Mouse (Mus musculus) liver, adult (tissue): Measurements from ENCODE around the gene Ccdc153.

Experiments used
- GATA4 ChIP-seq: IDR thresholded peaks from 2 replicates; pipeline ENCODE4 v1.6.1; 2014; ENCODE audit warnings: mild to moderate bottlenecking, low read length; ENCODE audit not compliant: insufficient replicate concordance

Gene Ccdc153

DNA sequence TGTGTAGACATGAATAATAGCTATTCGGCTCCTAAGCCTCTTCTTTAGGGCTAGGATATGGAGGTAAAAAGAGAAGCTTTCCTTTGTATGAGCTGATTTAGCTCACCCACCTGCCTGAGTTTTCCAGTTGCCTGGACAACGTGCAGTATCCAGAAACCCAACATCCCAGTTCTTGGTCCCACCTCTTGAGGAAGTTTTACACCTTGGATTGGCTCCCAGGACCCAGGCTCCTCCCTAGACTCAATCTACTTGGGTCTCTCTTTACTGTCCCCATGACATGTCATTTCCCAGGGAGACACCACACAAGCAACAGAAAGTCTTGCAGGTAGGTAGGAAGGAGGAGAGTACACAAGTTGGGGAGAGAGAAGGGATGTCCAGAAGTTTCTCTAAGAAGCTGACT lies at the start of gene Ccdc153:
Gene Ccdc153, plus strand, starts transcription at position 278 of the 400 bp plus-strand sequence.
- TF ChIP-seq GATA4: no peak

DNA sequence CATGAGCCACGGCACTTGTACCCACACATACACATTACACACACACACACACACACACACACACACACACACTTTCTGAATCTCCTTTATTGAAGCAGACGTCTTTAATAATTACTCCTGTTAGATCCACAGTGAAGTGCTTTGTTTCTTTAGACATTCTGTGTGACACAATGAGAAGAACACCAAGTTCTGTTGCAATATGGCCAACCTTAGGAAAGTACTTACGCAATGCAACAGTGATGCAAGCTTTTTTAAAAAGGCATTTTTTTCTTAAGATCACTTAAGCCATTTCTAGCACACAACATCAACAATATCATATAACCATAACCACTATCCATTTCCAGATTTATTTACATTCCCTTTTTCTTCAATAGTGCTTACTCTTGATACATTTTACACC lies 49.3 kb upstream of the Ccdc153 start:
- no peak for TF ChIP-seq GATA4

DNA sequence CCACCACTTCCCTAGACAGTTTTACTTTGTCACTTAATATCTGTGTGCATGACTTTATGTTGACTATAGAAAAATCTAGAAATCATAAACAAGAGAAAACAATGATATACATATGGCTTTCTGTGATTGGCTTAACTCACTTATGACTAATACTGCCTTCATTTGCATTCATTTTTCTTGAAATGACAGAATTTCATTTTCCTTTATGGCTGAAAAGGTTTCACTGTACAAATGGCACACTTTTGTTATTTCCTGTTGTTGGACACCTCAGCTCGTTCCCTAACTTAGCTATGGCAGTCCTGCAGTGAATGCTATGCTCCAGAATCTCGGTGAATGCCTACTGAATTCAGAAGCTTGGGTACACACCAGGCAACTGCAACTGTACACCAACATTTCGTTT lies 48.2 kb upstream of the Ccdc153 start:
- TF ChIP-seq GATA4: no peak

DNA sequence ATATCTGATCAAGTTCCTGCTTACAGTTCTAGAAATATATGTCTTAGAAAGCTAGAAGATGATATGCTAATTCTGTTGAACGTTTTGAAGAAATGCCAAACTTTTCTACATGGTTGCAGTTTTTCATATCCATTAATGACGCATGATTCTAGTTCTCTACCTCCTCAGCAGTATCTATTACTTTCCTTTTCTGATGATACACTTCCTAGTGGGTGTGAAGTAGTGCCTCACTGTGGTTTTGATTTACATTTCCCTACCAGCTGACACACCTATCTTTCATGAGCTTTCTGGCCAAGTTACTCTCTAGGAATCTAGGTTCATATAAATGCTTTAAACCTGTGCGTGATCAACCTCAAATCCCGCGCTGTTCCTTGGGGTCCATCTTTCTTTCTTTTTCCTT lies 47.7 kb upstream of the Ccdc153 start:
- TF ChIP-seq GATA4: no peak

DNA sequence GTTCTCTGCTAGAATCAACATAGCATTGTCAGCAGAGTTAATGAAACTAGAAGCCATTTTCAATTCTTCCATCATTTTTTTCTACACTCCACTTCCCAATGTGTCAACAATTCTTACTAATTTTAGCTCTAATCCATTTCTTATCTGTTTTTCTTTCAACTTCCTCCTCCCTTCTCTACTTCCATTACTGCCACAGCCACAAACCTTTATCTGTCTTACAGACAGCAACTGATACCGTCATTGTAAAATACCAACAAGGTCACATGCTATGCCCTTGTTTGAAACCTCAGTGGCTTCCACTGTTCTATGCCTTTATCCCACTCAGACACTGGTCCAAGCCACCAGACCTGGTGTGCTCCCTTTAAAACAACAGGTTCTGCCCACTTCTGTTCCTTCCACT lies 46.5 kb upstream of the Ccdc153 start:
- no peak for TF ChIP-seq GATA4

DNA sequence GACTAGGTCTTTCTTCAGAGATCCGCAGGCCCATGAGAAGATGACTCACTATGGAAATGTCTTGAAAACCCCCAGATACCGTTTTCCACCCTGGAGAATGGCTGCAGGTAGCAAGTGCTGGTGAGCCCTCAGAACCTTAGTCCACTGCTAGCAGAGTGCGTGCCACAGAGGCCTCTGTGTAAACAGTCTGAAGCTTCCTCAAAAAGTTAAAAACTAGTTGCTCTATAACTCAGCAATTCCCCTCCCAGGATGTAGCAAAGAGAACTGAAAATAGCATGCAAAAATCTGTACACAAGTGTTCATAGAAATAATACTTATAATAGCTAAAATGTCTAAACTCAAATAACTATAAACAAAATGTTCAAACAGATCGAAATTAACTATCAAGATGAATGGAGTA lies 44.1 kb upstream of the Ccdc153 start:
- no peak for TF ChIP-seq GATA4

DNA sequence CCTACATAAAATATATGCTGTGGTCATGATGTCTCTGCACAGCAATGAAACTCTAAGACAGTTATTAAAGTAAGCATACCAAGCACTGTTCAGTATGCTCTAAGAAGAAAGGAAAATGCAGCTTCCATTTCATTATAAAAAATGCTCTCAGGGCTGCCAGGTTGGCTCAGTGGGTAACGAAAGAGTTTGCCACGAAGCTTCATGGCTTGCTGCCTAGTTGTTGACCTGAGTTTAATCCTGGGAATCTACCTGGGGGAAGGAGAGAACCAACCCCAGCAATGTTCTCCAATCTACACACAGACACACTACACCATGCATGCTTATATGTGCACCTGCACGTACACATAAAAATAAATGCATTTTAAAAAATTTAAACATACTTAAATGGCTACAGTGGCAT lies 41.3 kb upstream of the Ccdc153 start:
- TF ChIP-seq GATA4: no peak

DNA sequence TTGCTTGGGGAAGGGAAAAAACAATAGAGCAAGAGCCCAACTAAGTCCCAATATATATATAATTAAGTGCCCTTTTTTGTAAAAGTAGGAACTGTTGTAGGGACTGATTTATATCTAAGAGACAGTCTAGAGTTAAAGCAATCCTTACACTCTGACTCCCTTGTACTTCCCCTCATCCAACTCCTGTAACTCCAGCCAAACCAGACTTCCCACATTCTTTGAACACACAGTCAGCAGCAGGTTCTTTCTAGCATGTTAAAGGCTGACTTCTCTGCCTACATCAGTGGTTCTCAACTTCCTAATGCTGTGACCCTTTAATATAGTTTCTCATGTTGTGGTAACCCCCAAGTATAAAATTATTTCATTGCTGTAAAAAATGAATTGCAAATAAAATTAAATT lies 40.9 kb upstream of the Ccdc153 start:
- TF ChIP-seq GATA4: no peak

DNA sequence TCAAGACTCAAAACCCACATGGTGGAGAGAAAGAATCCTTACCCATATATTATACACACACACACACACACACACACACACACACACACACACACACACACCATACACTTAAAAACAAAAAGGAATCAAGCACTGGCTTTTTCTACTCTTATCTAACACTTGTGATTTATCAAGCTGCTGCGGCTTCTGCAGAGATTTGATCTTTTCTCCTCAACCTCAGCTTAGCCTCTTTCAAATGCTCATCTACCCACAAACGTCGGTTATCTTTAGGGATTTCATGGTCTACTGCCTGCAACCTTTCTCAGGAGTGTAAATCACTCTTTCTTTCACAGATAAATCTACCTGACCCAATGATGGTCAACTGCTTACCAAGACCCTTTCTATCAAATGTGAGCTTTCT lies 40.0 kb upstream of the Ccdc153 start:
- TF ChIP-seq GATA4: no peak

DNA sequence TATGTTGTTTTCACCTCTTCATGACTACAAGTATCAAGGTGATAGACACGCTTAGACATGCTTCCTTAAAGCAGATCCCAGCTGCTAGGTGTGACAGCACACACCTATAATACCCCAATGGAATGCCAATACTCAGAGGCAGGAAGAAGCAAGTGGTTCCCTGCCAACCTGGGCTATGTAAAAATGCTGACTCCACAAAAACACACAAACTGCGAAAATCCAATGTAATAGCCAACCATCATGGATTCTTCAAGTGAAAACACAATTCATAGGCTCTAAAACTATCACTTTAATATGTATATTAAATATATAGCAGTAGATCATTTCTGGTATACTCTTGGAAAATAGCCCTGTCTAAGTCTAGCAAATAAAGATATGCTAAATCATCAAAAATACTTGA lies 32.6 kb upstream of the Ccdc153 start:
- TF ChIP-seq GATA4: no peak

DNA sequence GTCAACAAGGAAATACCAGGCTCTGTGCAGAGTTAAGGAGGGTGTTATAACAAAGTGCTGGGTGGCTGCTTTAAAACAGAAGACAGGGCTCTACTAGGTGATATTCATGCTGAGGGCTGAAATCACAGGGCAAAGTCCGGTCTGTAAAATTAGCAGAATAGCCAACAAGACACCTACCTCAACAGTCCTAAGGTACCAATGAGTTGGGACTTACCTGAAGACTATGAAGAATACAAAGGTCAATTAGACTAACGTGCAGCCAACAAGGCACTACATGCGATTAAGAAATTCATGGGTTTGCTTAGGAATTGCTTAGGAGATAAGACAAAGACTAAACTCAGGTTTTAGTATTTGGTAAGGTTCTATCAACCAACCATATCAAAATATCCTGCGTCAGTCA lies 31.1 kb upstream of the Ccdc153 start:
- no peak for TF ChIP-seq GATA4

DNA sequence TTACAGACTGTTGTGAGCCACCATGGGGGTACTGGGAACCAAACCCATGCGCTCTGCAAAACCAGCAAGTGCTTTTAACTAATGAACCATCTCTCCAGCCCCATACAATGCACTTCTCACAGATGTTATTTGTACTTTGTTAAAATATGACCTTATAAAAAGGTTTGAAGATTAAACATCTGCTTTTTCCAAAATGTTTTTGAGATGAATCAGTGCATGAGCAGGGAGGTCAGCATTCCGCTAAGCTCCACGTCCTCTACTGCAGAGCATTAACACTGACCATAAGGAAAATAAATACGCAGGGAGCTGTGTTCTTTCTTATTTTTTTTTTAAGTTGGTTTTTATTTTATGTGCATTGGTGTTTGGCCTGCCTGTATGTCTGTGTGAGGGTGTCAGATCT lies 28.1 kb upstream of the Ccdc153 start:
- TF ChIP-seq GATA4: no peak

DNA sequence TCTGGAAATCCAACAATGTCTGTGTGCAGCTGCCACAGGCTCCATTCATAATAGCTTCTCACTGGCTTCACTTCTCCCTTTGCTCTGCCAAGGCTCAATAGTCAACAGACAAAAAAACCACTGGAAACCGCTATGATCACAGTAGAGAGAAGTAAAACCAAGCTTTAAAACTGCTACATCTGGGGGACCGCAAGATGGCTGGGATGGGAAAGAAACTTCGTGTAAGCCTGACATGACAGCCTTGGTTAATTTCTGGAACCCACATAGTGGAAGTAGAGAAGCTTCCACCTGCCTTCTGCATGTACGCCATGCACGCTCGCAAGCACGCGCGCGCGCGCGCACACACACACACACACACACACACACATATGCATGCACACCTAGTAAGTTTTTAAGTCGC lies 26.9 kb upstream of the Ccdc153 start:
- TF ChIP-seq GATA4: no peak

DNA sequence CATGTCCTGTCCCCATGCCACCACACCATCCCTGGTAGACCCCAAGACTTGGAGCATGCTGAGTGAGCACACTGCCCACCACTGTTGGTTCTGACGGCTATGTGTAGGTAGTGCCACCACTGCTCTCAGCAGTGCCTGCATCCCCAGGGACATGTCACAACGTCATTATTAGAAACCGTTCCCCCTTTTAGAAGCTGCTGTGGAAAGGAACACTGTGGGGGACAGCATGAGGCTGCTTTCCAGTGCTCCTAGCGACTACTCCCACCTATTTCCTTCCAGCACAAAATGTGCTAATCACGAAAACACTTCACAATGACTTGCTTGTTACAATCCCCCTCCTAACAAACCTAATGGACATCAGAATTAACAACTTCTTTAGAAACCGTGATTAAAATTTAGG lies 14.5 kb upstream of the Ccdc153 start:
- TF ChIP-seq GATA4: no peak

DNA sequence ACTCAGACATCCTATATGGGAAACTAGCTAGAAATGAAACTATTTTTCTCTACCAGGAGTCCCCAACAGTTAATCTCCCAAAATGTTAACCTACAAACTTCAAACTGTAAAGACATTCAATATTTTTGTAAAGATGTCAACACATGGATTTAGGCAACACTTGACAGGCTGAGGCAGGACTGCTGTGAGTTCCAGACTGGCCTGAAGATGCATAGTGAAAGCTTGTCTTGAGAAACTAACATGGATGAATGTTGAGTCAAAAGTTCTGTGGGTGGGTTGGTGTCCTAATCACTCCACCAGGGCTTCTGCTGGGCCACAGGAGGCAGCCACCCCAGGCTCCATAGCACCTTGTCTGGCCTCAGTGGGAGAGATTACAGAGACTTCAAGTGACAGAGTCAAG lies 8.9 kb upstream of the Ccdc153 start:
- no peak for TF ChIP-seq GATA4

DNA sequence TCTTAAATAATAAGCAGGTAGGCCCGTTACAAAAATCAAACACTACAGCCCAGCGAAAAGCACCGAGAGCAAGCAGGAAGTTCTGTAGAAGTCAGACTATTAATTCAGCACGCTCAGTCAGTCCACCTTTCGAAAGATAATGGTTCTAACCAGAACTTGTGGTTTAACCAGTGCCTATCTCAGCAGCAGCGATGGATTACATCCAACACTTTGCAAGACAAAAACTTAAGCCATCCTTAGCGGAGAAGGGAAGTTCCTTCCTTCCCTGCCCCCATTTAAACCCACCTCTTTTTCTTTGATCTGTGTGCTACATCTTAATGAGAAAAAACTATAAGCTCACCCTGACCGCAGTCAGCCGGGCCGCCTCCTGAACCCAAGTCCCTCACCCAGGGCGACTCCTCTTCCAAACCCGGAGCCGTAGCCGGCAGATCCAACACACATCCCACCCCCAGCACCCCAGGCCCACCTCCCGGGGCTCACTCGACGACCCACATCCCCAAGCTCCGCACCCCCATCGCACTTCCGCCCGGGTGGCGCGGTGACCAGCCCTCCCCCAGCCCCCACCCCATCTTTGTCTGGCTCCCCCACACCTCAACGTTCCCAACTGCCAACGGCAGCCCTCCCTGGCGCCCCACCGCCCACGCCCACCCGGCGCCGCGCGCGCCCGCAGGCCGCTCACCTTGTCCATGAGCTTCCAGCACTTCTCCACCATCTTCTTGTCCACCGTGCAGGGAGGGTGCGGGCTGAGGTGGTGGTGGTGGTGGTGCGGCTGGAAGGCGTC lies 7.3 kb upstream of the Ccdc153 start:
- no peak for TF ChIP-seq GATA4

DNA sequence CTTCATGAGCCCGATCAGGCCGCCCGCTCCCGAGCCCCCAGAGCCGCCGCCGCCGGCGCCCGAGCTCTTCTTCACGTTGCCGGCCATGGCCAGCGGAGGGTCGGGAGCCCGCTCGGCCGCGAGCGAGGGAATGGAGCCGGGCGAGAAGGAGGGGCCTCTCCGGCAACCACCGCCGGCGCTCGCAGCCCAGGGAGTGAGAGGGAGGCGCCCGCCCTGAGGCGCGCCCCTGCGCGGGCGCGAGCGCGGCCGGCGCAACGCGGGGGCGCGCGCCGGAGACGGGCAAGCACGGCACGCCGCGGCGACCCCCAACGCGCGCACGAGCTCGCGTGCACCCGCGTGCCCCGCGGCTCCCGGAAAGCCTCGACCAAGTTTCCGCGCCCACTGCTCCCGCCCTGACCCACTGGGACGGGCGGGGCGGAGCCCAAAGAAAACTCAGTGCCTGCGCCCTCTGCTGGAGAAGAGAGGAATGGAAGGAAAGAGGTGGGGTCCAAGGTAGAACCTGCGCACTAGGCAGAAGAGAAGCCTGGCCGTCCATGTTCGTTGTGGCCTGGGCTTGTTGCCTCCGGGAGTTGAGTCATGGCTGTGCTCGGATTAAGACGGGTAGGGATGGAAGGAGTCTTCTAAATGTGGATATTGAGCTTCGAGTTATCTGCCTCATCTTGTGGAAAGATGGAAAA lies 6.5 kb upstream of the Ccdc153 start, which contains the start of gene Cbl:
Gene Cbl, minus strand, starts transcription at position 248 of the 677 bp plus-strand sequence.
- no peak; the same call in 1 of the 2 replicates for TF ChIP-seq GATA4
